Mouse (Mus musculus): ENCODE data around the gene Ndufb10. TPM values are rescaled to one million over a fixed set of nuclear protein-coding genes. Genes with fewer than 3 reads are reported as not detected.
"Not testable (repeated sequence)": the region's sequence is repeated elsewhere in the genome, so short reads cannot be mapped to it uniquely, and the experiment has no call there.

Ndufb10 gene
- polyA plus RNA-seq, 1 experiment, result 343 TPM

DNA sequence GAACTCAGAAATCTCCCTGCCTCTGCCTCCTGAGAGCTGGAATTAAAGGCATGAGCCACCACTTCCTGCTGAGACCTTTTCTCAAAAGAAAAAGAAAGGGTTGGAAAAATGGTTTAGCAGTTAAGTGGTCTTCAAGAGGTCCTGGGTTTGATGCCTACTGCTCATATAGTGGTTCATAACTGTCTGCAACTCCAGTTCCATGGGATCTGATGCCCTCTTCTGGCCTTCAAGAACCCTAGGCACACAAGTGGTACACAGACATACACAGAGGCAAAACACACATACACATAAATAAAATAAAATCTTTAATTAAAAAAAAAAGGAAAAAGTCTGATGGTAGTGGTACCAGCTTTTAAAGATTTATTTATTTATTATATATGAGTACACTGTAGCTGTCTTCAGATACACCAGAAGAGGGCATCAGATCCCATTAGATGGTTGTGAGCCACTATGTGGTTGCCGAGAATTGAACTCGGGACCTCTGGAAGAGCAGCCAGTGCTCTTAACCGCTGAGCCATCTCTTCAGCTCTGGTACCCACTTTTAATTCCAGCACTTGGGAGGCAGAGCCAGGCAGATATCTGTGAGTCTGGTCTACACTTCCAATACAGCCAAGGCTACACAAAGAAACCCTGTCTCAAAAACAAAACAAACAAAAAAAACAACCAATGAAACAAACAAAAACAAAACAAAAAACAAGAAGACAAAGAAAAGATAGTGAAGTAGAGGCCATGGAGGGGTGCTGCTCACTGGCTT lies 1.5 kb upstream of the Ndufb10 start:
- TF ChIP-seq CEBPB (IDR thresholded peaks at IDR 0.05; ENCODE audit: low read depth), result no peak
- TF ChIP-seq MAX (IDR thresholded peaks at IDR 0.05), result no peak
- TF ChIP-seq FOSL1 (IDR thresholded peaks at IDR 0.05; ENCODE audit: insufficient read depth, low read length, poor library complexity, severe bottlenecking), result no peak
- no peak for TF ChIP-seq MYOD1 (IDR thresholded peaks at IDR 0.05; ENCODE audit: control insufficient read depth, insufficient read length, low read depth)
- no peak for TF ChIP-seq USF1 (IDR thresholded peaks at IDR 0.05; ENCODE audit: low read depth)
- no peak for TF ChIP-seq CTCF (IDR thresholded peaks at IDR 0.05; ENCODE audit: control insufficient read depth, insufficient read depth, insufficient read length)
- TF ChIP-seq MYOG (IDR thresholded peaks at IDR 0.05; ENCODE audit: control insufficient read depth, extremely low read depth, insufficient read length), result no peak
- H3K79me3 ChIP-seq (ENCODE audit: low read depth), result peaks cover 18% of the 10 kb centered on the region
- peaks cover 15% of the 10 kb centered on the region for H3K36me3 ChIP-seq (ENCODE audit: control insufficient read depth, insufficient read depth)
- no peak overlapping the region for H3K4me3 ChIP-seq (ENCODE audit: insufficient read depth, poor library complexity, severe bottlenecking)
- no peaks in the 10 kb centered on the region for H3K27me3 ChIP-seq (ENCODE audit: control insufficient read depth, insufficient read depth, insufficient read length)
- no peak overlapping the region for H3ac ChIP-seq (ENCODE audit: control insufficient read depth, insufficient read length, low read depth)
- H3K79me2 ChIP-seq (ENCODE audit: control insufficient read depth, insufficient read depth), result peaks cover 34% of the 10 kb centered on the region

DNA sequence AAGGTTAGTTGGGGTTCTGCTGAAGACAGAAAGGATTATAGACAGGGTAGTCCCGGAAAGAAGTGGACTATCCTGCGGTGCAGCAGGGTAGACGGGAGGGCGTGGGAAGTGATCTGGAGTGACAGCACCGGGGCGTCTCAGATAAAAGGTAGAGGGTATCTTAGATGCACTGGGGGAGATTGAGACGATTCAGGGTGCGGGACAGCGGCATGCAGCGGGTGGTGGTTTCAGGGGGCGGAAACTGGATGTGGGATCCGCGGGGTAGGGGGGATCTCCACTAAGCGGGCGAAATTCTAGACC lies 447 bp downstream of the Ndufb10 start:
- H3K79me2 ChIP-seq (ENCODE audit: control insufficient read depth, insufficient read depth), result peaks cover 53% of the 10 kb centered on the region
- peak overlapping the region; percentile 81 for H3K4me3 ChIP-seq (ENCODE audit: insufficient read depth, poor library complexity, severe bottlenecking)

DNA sequence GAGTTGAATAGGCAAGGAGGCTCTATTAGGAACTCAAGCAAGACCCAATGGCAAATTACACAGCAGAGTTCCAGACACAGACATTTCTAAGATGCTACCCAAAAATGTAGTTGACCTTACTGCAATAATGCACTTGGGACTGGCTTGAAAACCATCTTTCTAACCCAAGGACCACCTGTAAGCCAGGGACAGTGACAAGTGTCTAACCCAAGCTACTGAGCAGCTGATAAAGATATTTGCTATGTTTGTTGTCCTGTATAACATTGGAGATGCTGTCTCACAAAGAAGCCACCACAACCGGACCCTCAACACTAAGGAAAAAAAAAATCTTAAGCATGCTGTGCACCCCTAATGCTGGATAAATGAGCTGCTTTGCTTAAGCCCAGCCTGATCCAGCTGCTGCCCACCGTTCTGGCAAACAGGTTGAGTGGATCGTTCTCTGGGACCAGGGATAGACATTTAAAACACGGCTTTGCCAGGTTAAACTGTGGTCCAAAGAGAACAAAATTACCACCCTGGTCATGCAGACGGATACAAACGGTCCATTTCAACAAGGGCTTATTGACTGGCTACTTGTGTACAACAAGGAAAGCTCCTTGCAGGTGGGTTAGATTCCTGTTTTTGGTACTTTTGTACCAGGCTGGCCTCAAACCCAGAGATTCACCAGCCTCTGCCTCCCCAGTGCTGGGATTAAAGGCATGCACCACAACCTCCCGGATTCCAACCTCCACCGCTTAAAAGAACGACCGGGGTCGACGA lies 977 bp downstream of the Ndufb10 start:
- no peak for TF ChIP-seq CTCF (IDR thresholded peaks at IDR 0.05; ENCODE audit: control insufficient read depth, insufficient read depth, insufficient read length)
- no peak for TF ChIP-seq USF1 (IDR thresholded peaks at IDR 0.05; ENCODE audit: low read depth)
- no peak for TF ChIP-seq MYOD1 (IDR thresholded peaks at IDR 0.05; ENCODE audit: control insufficient read depth, insufficient read length, low read depth)
- no peak for TF ChIP-seq CEBPB (IDR thresholded peaks at IDR 0.05; ENCODE audit: low read depth)
- TF ChIP-seq MAX (IDR thresholded peaks at IDR 0.05), result no peak
- TF ChIP-seq FOSL1 (IDR thresholded peaks at IDR 0.05; ENCODE audit: insufficient read depth, low read length, poor library complexity, severe bottlenecking), result no peak
- no peak for TF ChIP-seq MYOG (IDR thresholded peaks at IDR 0.05; ENCODE audit: control insufficient read depth, extremely low read depth, insufficient read length)
- H3K36me3 ChIP-seq (ENCODE audit: control insufficient read depth, insufficient read depth), result peaks cover 20% of the 10 kb centered on the region
- H3K27me3 ChIP-seq (ENCODE audit: control insufficient read depth, insufficient read depth, insufficient read length), result no peaks in the 10 kb centered on the region
- H3ac ChIP-seq (ENCODE audit: control insufficient read depth, insufficient read length, low read depth), result peak overlapping the region; percentile 75
- H3K4me3 ChIP-seq (ENCODE audit: insufficient read depth, poor library complexity, severe bottlenecking), result peak overlapping the region; percentile 81
- H3K79me2 ChIP-seq (ENCODE audit: control insufficient read depth, insufficient read depth), result peaks cover 59% of the 10 kb centered on the region
- H3K79me3 ChIP-seq (ENCODE audit: low read depth), result peaks cover 24% of the 10 kb centered on the region

More for the DNA sequence above, 447 bp downstream of the Ndufb10 start:
- H3K27me3 ChIP-seq (ENCODE audit: control insufficient read depth, insufficient read depth, insufficient read length), result no peaks in the 10 kb centered on the region
- TF ChIP-seq MYOD1 (IDR thresholded peaks at IDR 0.05; ENCODE audit: control insufficient read depth, insufficient read length, low read depth), result no peak
- no peak for TF ChIP-seq USF1 (IDR thresholded peaks at IDR 0.05; ENCODE audit: low read depth)
- no peak for TF ChIP-seq FOSL1 (IDR thresholded peaks at IDR 0.05; ENCODE audit: insufficient read depth, low read length, poor library complexity, severe bottlenecking)
- no peak for TF ChIP-seq MYOG (IDR thresholded peaks at IDR 0.05; ENCODE audit: control insufficient read depth, extremely low read depth, insufficient read length)
- no peak for TF ChIP-seq MAX (IDR thresholded peaks at IDR 0.05)
- no peak for TF ChIP-seq CEBPB (IDR thresholded peaks at IDR 0.05; ENCODE audit: low read depth)
- no peak for TF ChIP-seq CTCF (IDR thresholded peaks at IDR 0.05; ENCODE audit: control insufficient read depth, insufficient read depth, insufficient read length)
- H3ac ChIP-seq (ENCODE audit: control insufficient read depth, insufficient read length, low read depth), result peak overlapping the region; percentile 75
- H3K36me3 ChIP-seq (ENCODE audit: control insufficient read depth, insufficient read depth), result peaks cover 19% of the 10 kb centered on the region
- peaks cover 24% of the 10 kb centered on the region for H3K79me3 ChIP-seq (ENCODE audit: low read depth)

DNA sequence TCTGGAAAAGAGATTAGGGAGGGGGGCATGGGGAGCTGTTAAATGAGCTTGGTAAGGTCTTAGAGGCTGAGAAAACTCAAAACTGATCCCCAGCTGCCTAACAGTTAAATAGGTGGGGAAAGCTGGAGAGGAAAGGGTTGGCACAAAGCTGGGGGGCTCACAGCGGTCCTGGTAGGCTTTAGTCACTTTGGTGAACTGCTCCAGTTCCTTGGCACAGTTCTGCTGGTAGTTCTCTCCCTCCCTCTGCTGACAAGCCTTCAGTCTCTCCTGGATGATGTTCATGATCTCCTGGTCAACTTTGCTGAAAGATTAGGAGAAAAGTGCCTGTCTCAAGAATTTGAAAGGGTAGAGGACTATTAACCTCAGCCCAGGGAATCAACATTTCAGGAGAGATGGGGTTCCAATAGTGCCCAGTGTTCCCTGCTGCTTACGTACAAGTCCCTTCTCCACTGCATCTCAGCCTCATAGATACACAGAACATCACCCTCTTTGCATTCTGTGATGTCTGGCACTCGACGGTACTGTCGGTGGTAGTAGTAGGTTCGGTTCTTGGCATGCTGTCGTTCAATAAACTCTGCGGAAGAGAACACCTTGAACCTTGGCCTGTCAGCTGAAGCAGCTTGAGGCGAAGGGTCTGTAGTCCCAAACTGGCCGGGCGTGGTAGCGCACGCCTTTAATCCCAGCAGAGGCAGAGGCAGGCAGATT lies 1.9 kb downstream of the Ndufb10 start:
- Histone ChIP-seq H3ac (ENCODE audit: control insufficient read depth, insufficient read length, low read depth) (peak overlapping the region; percentile 48), H3K79me3 (ENCODE audit: low read depth) (peaks cover 24% of the 10 kb centered on the region), H3K4me3 (ENCODE audit: insufficient read depth, poor library complexity, severe bottlenecking) (peak overlapping the region; percentile 81), H3K27me3 (ENCODE audit: control insufficient read depth, insufficient read depth, insufficient read length) (no peaks in the 10 kb centered on the region), H3K79me2 (ENCODE audit: control insufficient read depth, insufficient read depth) (peaks cover 65% of the 10 kb centered on the region), H3K36me3 (ENCODE audit: control insufficient read depth, insufficient read depth) (peaks cover 28% of the 10 kb centered on the region)
- no peak for TF ChIP-seq MAX (IDR thresholded peaks at IDR 0.05)
- no peak for TF ChIP-seq CEBPB (IDR thresholded peaks at IDR 0.05; ENCODE audit: low read depth)
- no peak for TF ChIP-seq MYOD1 (IDR thresholded peaks at IDR 0.05; ENCODE audit: control insufficient read depth, insufficient read length, low read depth)
- TF ChIP-seq CTCF (IDR thresholded peaks at IDR 0.05; ENCODE audit: control insufficient read depth, insufficient read depth, insufficient read length), result no peak
- TF ChIP-seq FOSL1 (IDR thresholded peaks at IDR 0.05; ENCODE audit: insufficient read depth, low read length, poor library complexity, severe bottlenecking), result no peak
- no peak for TF ChIP-seq MYOG (IDR thresholded peaks at IDR 0.05; ENCODE audit: control insufficient read depth, extremely low read depth, insufficient read length)
- TF ChIP-seq USF1 (IDR thresholded peaks at IDR 0.05; ENCODE audit: low read depth), result no peak

DNA sequence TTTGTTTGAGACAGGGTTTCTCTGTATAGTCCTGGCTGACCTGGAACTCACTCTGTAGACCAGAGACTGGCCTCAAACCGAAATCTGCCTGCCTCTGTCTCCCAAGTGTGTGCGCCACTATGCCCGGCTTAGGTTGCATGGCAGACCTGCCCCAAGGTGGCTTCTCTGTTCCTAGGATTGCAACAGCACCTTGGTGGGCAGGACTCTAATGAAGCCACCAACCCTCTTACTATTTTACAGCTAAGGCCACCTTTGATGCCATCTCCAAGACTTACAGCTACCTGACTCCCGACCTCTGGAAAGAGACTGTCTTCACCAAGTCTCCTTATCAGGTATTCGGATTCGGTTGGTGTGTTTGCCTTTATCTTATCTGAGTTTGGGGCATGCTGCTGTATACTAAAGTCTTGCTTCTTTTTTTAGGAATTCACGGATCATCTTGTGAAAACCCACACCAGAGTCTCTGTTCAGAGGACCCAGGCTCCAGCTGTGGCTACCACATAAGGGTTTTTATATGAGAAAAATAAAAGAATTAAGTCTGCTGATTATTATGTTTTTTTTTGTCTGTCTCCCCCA lies 2.8 kb downstream of the Ndufb10 start:
- Histone ChIP-seq H3ac (ENCODE audit: control insufficient read depth, insufficient read length, low read depth) (peak overlapping the region; percentile 89), H3K79me2 (ENCODE audit: control insufficient read depth, insufficient read depth) (peaks cover 65% of the 10 kb centered on the region), H3K79me3 (ENCODE audit: low read depth) (peaks cover 24% of the 10 kb centered on the region), H3K36me3 (ENCODE audit: control insufficient read depth, insufficient read depth) (peaks cover 31% of the 10 kb centered on the region), H3K4me3 (ENCODE audit: insufficient read depth, poor library complexity, severe bottlenecking) (peak overlapping the region; percentile 32)
- H3K27me3 ChIP-seq (ENCODE audit: control insufficient read depth, insufficient read depth, insufficient read length), result not testable (repeated sequence)

- H3K27me3 ChIP-seq (ENCODE audit: control insufficient read depth, insufficient read depth, insufficient read length), result not testable (repeated sequence)
Measured at GRCm38 (mm10) chr17:24720616-24721015, 3.7 kb downstream of the Ndufb10 start.

More at GRCm38 (mm10) chr17:24720616-24721015, 3.7 kb downstream of the Ndufb10 start:
- H3K4me3 ChIP-seq (ENCODE audit: insufficient read depth, poor library complexity, severe bottlenecking), result peak overlapping the region; percentile 68
- peaks cover 65% of the 10 kb centered on the region for H3K79me2 ChIP-seq (ENCODE audit: control insufficient read depth, insufficient read depth)
- H3K79me3 ChIP-seq (ENCODE audit: low read depth), result peaks cover 24% of the 10 kb centered on the region
- H3K36me3 ChIP-seq (ENCODE audit: control insufficient read depth, insufficient read depth), result peaks cover 31% of the 10 kb centered on the region
- H3ac ChIP-seq (ENCODE audit: control insufficient read depth, insufficient read length, low read depth), result peak overlapping the region; percentile 96
